In the genomic region with DNA sequence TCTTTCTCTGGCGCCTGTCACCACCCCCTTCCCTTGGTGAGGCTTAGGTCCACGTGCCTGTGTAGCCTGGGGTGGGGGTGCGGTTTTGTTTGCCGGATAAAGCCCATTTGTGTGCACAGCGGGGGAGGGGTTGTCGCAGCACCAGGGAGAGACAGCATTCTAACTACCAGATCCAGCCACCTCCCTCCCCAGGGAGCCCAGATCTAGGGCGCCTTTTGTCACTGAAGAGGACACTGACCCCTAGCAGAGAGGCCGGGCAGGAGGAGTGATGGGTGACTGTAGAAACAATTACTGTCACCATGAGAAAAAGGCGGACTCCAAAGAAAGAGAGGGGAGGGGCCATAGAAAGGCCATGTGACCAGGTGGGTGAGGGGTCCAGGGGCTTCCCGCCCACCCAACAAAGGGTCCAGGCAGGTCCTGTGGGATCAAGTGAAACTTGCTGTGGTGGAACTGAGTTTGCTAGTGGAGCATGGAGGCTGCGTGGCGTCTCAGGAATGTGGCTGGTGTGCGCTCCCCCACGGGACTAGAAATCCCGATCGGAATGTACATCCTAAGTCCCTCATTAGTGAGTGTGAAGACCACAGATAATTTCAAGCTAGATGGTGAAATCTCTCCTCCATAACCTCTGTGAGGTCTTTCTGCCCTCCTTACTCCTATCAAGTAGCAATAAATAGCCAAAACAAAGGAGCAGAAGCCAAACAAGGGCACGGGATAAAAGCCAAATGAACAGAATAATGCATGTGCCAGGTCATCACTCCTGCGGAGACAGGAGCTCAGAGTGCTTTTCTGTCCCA, we compare ENCODE assay signal across 8 mouse cellular contexts. TPM values are rescaled to one million over a fixed set of nuclear protein-coding genes. Genes with fewer than 3 reads are reported as not detected.
DNase-seq lines count a peak whose midpoint lies in the region; ATAC-seq and TF ChIP-seq lines count a peak whose summit lies in the region.

No protein-coding gene starts in this region.

- no peaks in the 10 kb centered on the region for H3K79me2 ChIP-seq in C2C12 (ENCODE audit: control insufficient read depth, insufficient read depth)

- H3K9me3 ChIP-seq in E14TG2a.4 (ENCODE audit: low read length) = no peaks in the 10 kb centered on the region
- H3K9me3 ChIP-seq in embryonic facial prominence, embryonic 14.5 days (ENCODE audit: control insufficient read depth, low read length) = no peaks in the 10 kb centered on the region
- H3K9me3 ChIP-seq in hindbrain, embryonic 10.5 days = no peaks in the 10 kb centered on the region
- no peaks in the 10 kb centered on the region for H3K9me3 ChIP-seq in limb, embryonic 12.5 days
- H3K9me3 ChIP-seq in midbrain, embryonic 14.5 days (ENCODE audit: control insufficient read depth, low read length) = no peaks in the 10 kb centered on the region

- H3K36me3 ChIP-seq in C2C12 (ENCODE audit: control insufficient read depth, insufficient read depth) (no peaks in the 10 kb centered on the region), E14TG2a.4 (ENCODE audit: insufficient read depth, low read length) (no peaks in the 10 kb centered on the region)
- H3K36me3 ChIP-seq in embryonic facial prominence, embryonic 14.5 days (ENCODE audit: control insufficient read depth, insufficient read depth, low read length) = no peaks in the 10 kb centered on the region
- peaks cover 5% of the 10 kb centered on the region; the same call in 1 of the 2 replicates for H3K36me3 ChIP-seq in hindbrain, embryonic 10.5 days
- H3K36me3 ChIP-seq in limb, embryonic 12.5 days = peaks cover 7% of the 10 kb centered on the region
- no peaks in the 10 kb centered on the region for H3K36me3 ChIP-seq in midbrain, embryonic 14.5 days (ENCODE audit: control insufficient read depth, insufficient read depth, low read length)

- peak overlapping the region; percentile 59 for H3ac ChIP-seq in C2C12 (ENCODE audit: control insufficient read depth, insufficient read length, low read depth)

- peaks cover 13% of the 10 kb centered on the region for H3K27me3 ChIP-seq in C2C12 (ENCODE audit: control insufficient read depth, insufficient read depth, insufficient read length)
- peaks cover 62% of the 10 kb centered on the region for H3K27me3 ChIP-seq in E14TG2a.4 (ENCODE audit: insufficient read depth, low read length)
- H3K27me3 ChIP-seq in embryonic facial prominence, embryonic 14.5 days (replicated peaks; ENCODE audit: control insufficient read depth, insufficient read depth, low read length) = no peaks in the 10 kb centered on the region
- H3K27me3 ChIP-seq in hindbrain, embryonic 10.5 days (ENCODE audit: insufficient read depth, poor library complexity, severe bottlenecking) = peaks cover 11% of the 10 kb centered on the region; the same call in 1 of the 2 replicates
- 0 out of 2 replicates have a peak, but pooled peaks cover 3% of the 10 kb centered on the region for H3K27me3 ChIP-seq in limb, embryonic 12.5 days
- H3K27me3 ChIP-seq in midbrain, embryonic 14.5 days (ENCODE audit: control insufficient read depth, insufficient read depth, low read length) = no peaks in the 10 kb centered on the region

- H3K4me1 ChIP-seq in E14TG2a.4 (replicated peaks; ENCODE audit: low read depth, low read length) = peaks cover 57% of the 10 kb centered on the region
- H3K4me1 ChIP-seq in embryonic facial prominence, embryonic 14.5 days (ENCODE audit: control insufficient read depth, insufficient read depth, low read length) = peaks cover 28% of the 10 kb centered on the region
- H3K4me1 ChIP-seq in hindbrain, embryonic 10.5 days (replicated peaks) = peaks cover 66% of the 10 kb centered on the region
- peaks cover 45% of the 10 kb centered on the region for H3K4me1 ChIP-seq in limb, embryonic 12.5 days (replicated peaks)
- H3K4me1 ChIP-seq in midbrain, embryonic 14.5 days (ENCODE audit: control insufficient read depth, insufficient read depth, low read length) = peaks cover 12% of the 10 kb centered on the region

- no peaks in the 10 kb centered on the region for H3K79me3 ChIP-seq in C2C12 (ENCODE audit: low read depth)

- H3K4me3 ChIP-seq in C2C12 (ENCODE audit: insufficient read depth, poor library complexity, severe bottlenecking) = no peak overlapping the region
- peak overlapping the region; percentile 69 for H3K4me3 ChIP-seq in E14TG2a.4 (replicated peaks; ENCODE audit: low read length)
- peak overlapping the region; percentile 37 for H3K4me3 ChIP-seq in embryonic facial prominence, embryonic 14.5 days (ENCODE audit: low read depth, low read length)
- peak overlapping the region; percentile 57 for H3K4me3 ChIP-seq in hindbrain, embryonic 10.5 days
- H3K4me3 ChIP-seq in limb, embryonic 12.5 days (replicated peaks) = peak overlapping the region; percentile 51
- peak overlapping the region; percentile 27 for H3K4me3 ChIP-seq in midbrain, embryonic 14.5 days (replicated peaks; ENCODE audit: low read depth, low read length)

- under 1% methylated on average over 17 of the region's 18 CpGs for WGBS in embryonic facial prominence, embryonic 14.5 days
- WGBS in hindbrain, embryonic 10.5 days = under 1% methylated on average over 18 of the region's 18 CpGs
- under 1% methylated on average over 18 of the region's 18 CpGs for WGBS in limb, embryonic 12.5 days
- under 1% methylated on average over 18 of the region's 18 CpGs for WGBS in midbrain, embryonic 14.5 days

- H3K9ac ChIP-seq in embryonic facial prominence, embryonic 14.5 days (ENCODE audit: low read depth, low read length) = peak overlapping the region; percentile 38
- peak overlapping the region; percentile 74 for H3K9ac ChIP-seq in limb, embryonic 12.5 days (replicated peaks)
- H3K9ac ChIP-seq in midbrain, embryonic 14.5 days (replicated peaks; ENCODE audit: low read length) = peak overlapping the region; percentile 32; the same call in 1 of the 2 replicates

- ATAC-seq in embryonic facial prominence, embryonic 14.5 days (ENCODE audit: low read depth) = peak; percentile 27; the same call in 1 of the 2 replicates
- ATAC-seq in limb, embryonic 12.5 days (ENCODE audit: insufficient number of reproducible peaks, insufficient read depth, low FRiP score, low TSS enrichment, low read depth) = 0 out of 2 replicates have a peak, but pooled peaks have one; percentile 37
- peak; percentile 46 for ATAC-seq in midbrain, embryonic 14.5 days (ENCODE audit: low FRiP score, low TSS enrichment)

- peak overlapping the region; percentile 65 for H3K4me2 ChIP-seq in embryonic facial prominence, embryonic 14.5 days (ENCODE audit: low read depth, low read length)
- H3K4me2 ChIP-seq in limb, embryonic 12.5 days = peak overlapping the region; percentile 93
- peak overlapping the region; percentile 53 for H3K4me2 ChIP-seq in midbrain, embryonic 14.5 days (ENCODE audit: low read length)

- no peak overlapping the region for H3K27ac ChIP-seq in embryonic facial prominence, embryonic 14.5 days (replicated peaks; ENCODE audit: low read depth, low read length)
- H3K27ac ChIP-seq in hindbrain, embryonic 10.5 days = peak overlapping the region; percentile 92
- peak overlapping the region; percentile 88 for H3K27ac ChIP-seq in limb, embryonic 12.5 days
- H3K27ac ChIP-seq in midbrain, embryonic 14.5 days (replicated peaks; ENCODE audit: low read depth, low read length) = no peak overlapping the region

- peak; percentile 64 for DNase-seq in embryonic facial prominence, embryonic 14.5 days (ENCODE audit: low spot score)
- DNase-seq in hindbrain, embryonic 10.5 days (ENCODE audit: low spot score) = peak; percentile 82
- peak; percentile 64 for DNase-seq in midbrain, embryonic 14.5 days
- DNase-seq in spleen, adult 18-20 months = no peak
- DNase-seq in spleen, postnatal 4 days (ENCODE audit: low spot score in 2 of 2) = no peak

- no peak for TF ChIP-seq CTCF in C2C12 (IDR thresholded peaks at IDR 0.05; ENCODE audit: control insufficient read depth, insufficient read depth, insufficient read length)
- no peak for TF ChIP-seq CTCF in E14TG2a.4 (conservative IDR thresholded peaks at IDR 0.05; ENCODE audit: low read length)

RNA-seq across cellular contexts. Expression of a gene that starts 0.9 kb away (rescaled TPM):
- not detected for polyA plus RNA-seq in C2C12 (2012; fragmentation: generic; extraction: Trizol)
- 3.7 and 5.6 TPM in 2 replicates for polyA plus RNA-seq in embryonic facial prominence, embryonic 14.5 days (2014; fragmentation: Nextera tagmentation; extraction: Ambion mirVana)
- polyA plus RNA-seq in hindbrain, embryonic 10.5 days (2016; fragmentation: Nextera tagmentation; extraction: Ambion mirVana) = 50.1 and 69.4 TPM in 2 replicates
- polyA plus RNA-seq in limb, embryonic 12.5 days (2016; fragmentation: Nextera tagmentation; extraction: Ambion mirVana) = 74.2 and 78.4 TPM in 2 replicates
- polyA plus RNA-seq in midbrain, embryonic 14.5 days (2014; fragmentation: Nextera tagmentation; extraction: Ambion mirVana) = 2.1 and 8.6 TPM in 2 replicates

RNA-seq across cellular contexts. Expression of a gene that starts 11.6 kb away (rescaled TPM):
- polyA plus RNA-seq in C2C12 (2012; fragmentation: generic; extraction: Trizol) = 79.0 TPM
- 36.6 and 39.5 TPM in 2 replicates for polyA plus RNA-seq in embryonic facial prominence, embryonic 14.5 days (2014; fragmentation: Nextera tagmentation; extraction: Ambion mirVana)
- 33.9 and 35.8 TPM in 2 replicates for polyA plus RNA-seq in hindbrain, embryonic 10.5 days (2016; fragmentation: Nextera tagmentation; extraction: Ambion mirVana)
- 29.0 and 31.5 TPM in 2 replicates for polyA plus RNA-seq in limb, embryonic 12.5 days (2016; fragmentation: Nextera tagmentation; extraction: Ambion mirVana)
- polyA plus RNA-seq in midbrain, embryonic 14.5 days (2014; fragmentation: Nextera tagmentation; extraction: Ambion mirVana) = 34.7 and 68.9 TPM in 2 replicates

RNA-seq across cellular contexts. Expression of a gene that starts 13.5 kb away (rescaled TPM):
- polyA plus RNA-seq in C2C12 (2012; fragmentation: generic; extraction: Trizol) = 8.7 TPM
- polyA plus RNA-seq in embryonic facial prominence, embryonic 14.5 days (2014; fragmentation: Nextera tagmentation; extraction: Ambion mirVana) = 19.3 and 20.1 TPM in 2 replicates
- 12.3 and 12.7 TPM in 2 replicates for polyA plus RNA-seq in hindbrain, embryonic 10.5 days (2016; fragmentation: Nextera tagmentation; extraction: Ambion mirVana)
- polyA plus RNA-seq in limb, embryonic 12.5 days (2016; fragmentation: Nextera tagmentation; extraction: Ambion mirVana) = 11.1 and 11.6 TPM in 2 replicates
- polyA plus RNA-seq in midbrain, embryonic 14.5 days (2014; fragmentation: Nextera tagmentation; extraction: Ambion mirVana) = 11.1 and 14.9 TPM in 2 replicates

RNA-seq across cellular contexts. Expression of a gene that starts 23.3 kb away (rescaled TPM):
- 4.4 TPM for polyA plus RNA-seq in C2C12 (2012; fragmentation: generic; extraction: Trizol)
- 4.1 and 4.4 TPM in 2 replicates for polyA plus RNA-seq in embryonic facial prominence, embryonic 14.5 days (2014; fragmentation: Nextera tagmentation; extraction: Ambion mirVana)
- 9.5 and 13.6 TPM in 2 replicates for polyA plus RNA-seq in hindbrain, embryonic 10.5 days (2016; fragmentation: Nextera tagmentation; extraction: Ambion mirVana)
- polyA plus RNA-seq in limb, embryonic 12.5 days (2016; fragmentation: Nextera tagmentation; extraction: Ambion mirVana) = 8.5 and 10.2 TPM in 2 replicates
- polyA plus RNA-seq in midbrain, embryonic 14.5 days (2014; fragmentation: Nextera tagmentation; extraction: Ambion mirVana) = 3.1 and 3.9 TPM in 2 replicates

RNA-seq across cellular contexts. Expression of a gene that starts 23.7 kb away (rescaled TPM):
- 66.3 TPM for polyA plus RNA-seq in C2C12 (2012; fragmentation: generic; extraction: Trizol)
- 62.6 and 64.2 TPM in 2 replicates for polyA plus RNA-seq in embryonic facial prominence, embryonic 14.5 days (2014; fragmentation: Nextera tagmentation; extraction: Ambion mirVana)
- polyA plus RNA-seq in hindbrain, embryonic 10.5 days (2016; fragmentation: Nextera tagmentation; extraction: Ambion mirVana) = 266 and 352 TPM in 2 replicates
- polyA plus RNA-seq in limb, embryonic 12.5 days (2016; fragmentation: Nextera tagmentation; extraction: Ambion mirVana) = 304 and 327 TPM in 2 replicates
- polyA plus RNA-seq in midbrain, embryonic 14.5 days (2014; fragmentation: Nextera tagmentation; extraction: Ambion mirVana) = 45.4 and 50.1 TPM in 2 replicates

Comparison
In these comparisons a context has a peak if more than half of its experiments do, and no peak if none do; other contexts are left out.
1. DNase-seq: peak in embryonic facial prominence, embryonic 14.5 days (single experiment), hindbrain, embryonic 10.5 days (single experiment) and midbrain, embryonic 14.5 days (single experiment); none in spleen, adult 18-20 months (0 of 2) and spleen, postnatal 4 days (0 of 2).
2. H3K27ac ChIP-seq: peak in hindbrain, embryonic 10.5 days (single experiment) and limb, embryonic 12.5 days (single experiment); none in embryonic facial prominence, embryonic 14.5 days (single experiment) and midbrain, embryonic 14.5 days (single experiment).
3. Peak in every context shown above with its lines, with median percentiles within 50 percentile points of each other: ATAC-seq, H3K4me2 ChIP-seq and H3K9ac ChIP-seq.